Mouse (Mus musculus) heart, postnatal 36 days (tissue): Measurements from ENCODE around the gene Mesp1. TPM values are rescaled to one million over a fixed set of nuclear protein-coding genes. Genes with fewer than 3 reads are reported as not detected.
"Not testable (repeated sequence)": the region's sequence is repeated elsewhere in the genome, so short reads cannot be mapped to it uniquely, and the experiment has no call there.

Experiments
- DNase-seq, 2 experiments: peaks; one replicate each; pipeline ENCODE4 v3.0.0; 2021 to 2022
- intact Hi-C: fragments of 180-260 bp; cut with DNase I; formaldehyde crosslinking; loops from one replicate; pipeline ENCODE4 v1.15.1; 2025
- total RNA-seq, 2 experiments: library from RNA; stranded (reverse); gene quantifications; 2 replicates each; pipeline ENCODE4 v1.2.3; 2021

Mesp1 gene
- total RNA-seq, 2 experiments from 2014 or later: not detected

- intact Hi-C loops: loop anchor here (10.0 kb wide), 3 partner anchors 202 to 422 kb away; no protein-coding TSS in a partner anchor
- peak; percentile 33 to 37 for DNase-seq
Measured at GRCm38 (mm10) chr7:79792635-79793421, 760 bp downstream of the Mesp1 start.

GRCm38 (mm10) chr7:79789812-79790211 lies 3.8 kb downstream of the Mesp1 start:
- intact Hi-C loops: loop anchor here (5.0 to 10.0 kb wide), 4 partner anchors 178 to 425 kb away; no protein-coding TSS in a partner anchor
- DNase-seq: not testable (repeated sequence)

- intact Hi-C loops: loop anchor here (5.0 kb wide), 1 partner anchor 174 kb away; no protein-coding TSS in a partner anchor
- DNase-seq: peak; percentile 78 to 79
Measured at GRCm38 (mm10) chr7:79786295-79786694, 7.3 kb downstream of the Mesp1 start.

- no peak for DNase-seq
- intact Hi-C loops: loop anchor here (5.0 kb wide), 1 partner anchor 130 kb away; no protein-coding TSS in a partner anchor
Measured at GRCm38 (mm10) chr7:79782516-79782855, 11.1 kb downstream of the Mesp1 start.

- DNase-seq: no peak
- intact Hi-C loops: loop anchor here (5.0 kb wide), 1 partner anchor 130 kb away; no protein-coding TSS in a partner anchor
Measured at GRCm38 (mm10) chr7:79781826-79782515, 11.6 kb downstream of the Mesp1 start.

GRCm38 (mm10) chr7:79780647-79781626 lies 12.7 kb downstream of the Mesp1 start:
- intact Hi-C loops: loop anchor here (5.0 kb wide), 1 partner anchor 131 kb away; no protein-coding TSS in a partner anchor
- DNase-seq: peak; percentile 81 to 85

GRCm38 (mm10) chr7:79771561-79772512 lies 21.8 kb downstream of the Mesp1 start:
- DNase-seq: no peak
- intact Hi-C loops: no loop called here

- intact Hi-C loops: no loop called here
- no peak for DNase-seq
Measured at GRCm38 (mm10) chr7:79769664-79770063, 23.9 kb downstream of the Mesp1 start.

- intact Hi-C loops: no loop called here
- no peak for DNase-seq
Measured at GRCm38 (mm10) chr7:79765991-79766390, 27.6 kb downstream of the Mesp1 start.

GRCm38 (mm10) chr7:79762106-79762505 lies 31.5 kb downstream of the Mesp1 start:
- intact Hi-C loops: no loop called here
- DNase-seq: no peak

GRCm38 (mm10) chr7:79761124-79761876 lies 32.3 kb downstream of the Mesp1 start:
- DNase-seq: no peak
- intact Hi-C loops: no loop called here

- intact Hi-C loops: no loop called here
- no peak for DNase-seq
Measured at GRCm38 (mm10) chr7:79759766-79760165, 33.8 kb downstream of the Mesp1 start.

GRCm38 (mm10) chr7:79758176-79758575 lies 35.4 kb downstream of the Mesp1 start:
- intact Hi-C loops: no loop called here
- no peak for DNase-seq

GRCm38 (mm10) chr7:79756334-79756733 lies 37.3 kb downstream of the Mesp1 start:
- no peak for DNase-seq

GRCm38 (mm10) chr7:79749511-79749910 lies 44.1 kb downstream of the Mesp1 start:
- intact Hi-C loops: no loop called here
- DNase-seq: no peak

More at GRCm38 (mm10) chr7:79756334-79756733, 37.3 kb downstream of the Mesp1 start:
- intact Hi-C loops: no loop called here

GRCm38 (mm10) chr7:79747659-79748058 lies 45.9 kb downstream of the Mesp1 start:
- intact Hi-C loops: no loop called here

GRCm38 (mm10) chr7:79744585-79744984 lies 49.0 kb downstream of the Mesp1 start:
- intact Hi-C loops: no loop called here
- no peak for DNase-seq

More at GRCm38 (mm10) chr7:79747659-79748058, 45.9 kb downstream of the Mesp1 start:
- no peak for DNase-seq

GRCm38 (mm10) chr7:79744051-79744450 lies 49.5 kb downstream of the Mesp1 start:
- intact Hi-C loops: no loop called here
- no peak for DNase-seq
